Mouse (Mus musculus): ENCODE data around the gene Tnfrsf23.
"Not testable (repeated sequence)": the region's sequence is repeated elsewhere in the genome, so short reads cannot be mapped to it uniquely, and the experiment has no call there.

Gene Tnfrsf23

DNA sequence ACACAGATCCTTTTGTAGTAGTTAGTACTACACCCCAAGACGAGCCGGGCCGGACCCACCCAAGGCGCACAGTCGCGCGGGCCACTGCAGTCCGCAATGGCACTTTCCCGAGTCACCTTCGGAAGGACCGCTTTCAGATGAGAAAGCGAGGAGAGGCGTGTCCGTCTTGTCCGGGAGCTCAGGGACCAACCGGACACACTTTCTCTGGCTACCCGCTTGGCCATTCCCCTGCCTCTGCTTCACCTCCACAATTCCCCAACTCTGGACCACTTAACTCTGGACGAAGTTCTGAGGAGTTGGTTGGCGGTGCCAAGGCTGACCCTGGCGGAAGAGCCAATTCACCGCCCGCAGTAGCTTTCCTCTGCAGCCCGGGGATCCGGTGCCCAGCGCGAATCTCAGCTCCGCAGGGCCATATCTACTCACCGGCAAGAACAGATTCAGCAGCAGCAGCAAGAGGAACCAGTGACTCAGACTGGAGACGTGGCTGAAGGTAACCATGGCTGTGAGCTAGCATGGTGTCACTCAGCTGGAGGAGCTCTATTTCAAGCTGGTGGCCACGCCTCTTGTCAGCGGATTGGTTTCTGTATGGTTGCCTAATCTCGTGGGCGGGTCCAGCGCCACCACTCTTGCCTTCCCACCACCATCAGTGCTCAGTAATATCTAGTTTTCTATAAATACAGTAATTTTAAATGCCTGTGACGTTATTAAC, at the start of gene Tnfrsf23:
Gene Tnfrsf23, minus strand, starts transcription at position 514 of the 709 bp plus-strand sequence.
- DNase-seq (ENCODE audit: low spot score in 2 of 2) = peak; percentile 72 to 82

DNA sequence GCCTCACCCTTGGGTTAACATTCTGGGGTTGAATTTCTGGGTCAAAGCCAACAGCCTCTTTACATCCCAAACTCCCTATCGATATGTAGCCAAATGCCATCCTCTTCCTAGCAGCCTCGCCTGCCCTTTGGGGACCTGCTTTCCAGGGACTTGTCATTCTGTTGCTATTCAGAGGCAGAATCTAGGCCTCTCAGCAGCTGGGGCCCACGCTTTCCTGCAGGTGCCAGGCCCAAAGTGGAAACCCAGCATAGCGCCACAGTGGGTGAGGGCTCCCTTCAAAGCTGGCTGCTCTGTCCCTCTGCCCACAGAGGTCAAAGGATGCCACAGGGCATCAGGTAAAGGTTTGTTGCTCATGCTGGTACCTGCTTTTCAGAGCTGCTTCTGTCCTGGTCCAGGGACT, 48.1 kb upstream of the Tnfrsf23 start:
- DNase-seq (ENCODE audit: low spot score in 2 of 2) = peak in 1 of 2 experiments; percentile 42

DNA sequence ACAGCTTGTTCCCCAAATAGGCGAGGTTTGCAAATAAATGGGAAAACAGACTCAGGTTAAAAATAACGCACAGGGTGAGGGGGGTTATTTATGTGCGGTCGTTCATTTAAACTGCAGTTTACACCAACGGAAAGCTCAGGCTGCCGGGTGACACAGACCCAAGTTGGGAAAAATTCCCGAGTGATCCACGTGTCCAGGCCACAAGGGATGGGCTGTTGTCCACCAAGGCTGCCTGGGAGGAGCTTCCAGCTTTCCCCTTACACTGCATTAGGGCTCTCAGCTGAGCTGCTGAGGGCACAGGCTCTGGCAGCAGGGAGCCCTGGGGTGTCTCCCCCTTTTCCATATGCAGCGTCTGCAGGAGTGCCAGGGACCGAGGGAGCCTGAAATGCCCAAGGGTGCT, 44.2 kb upstream of the Tnfrsf23 start:
- DNase-seq (ENCODE audit: low spot score in 2 of 2) = no peak

DNA sequence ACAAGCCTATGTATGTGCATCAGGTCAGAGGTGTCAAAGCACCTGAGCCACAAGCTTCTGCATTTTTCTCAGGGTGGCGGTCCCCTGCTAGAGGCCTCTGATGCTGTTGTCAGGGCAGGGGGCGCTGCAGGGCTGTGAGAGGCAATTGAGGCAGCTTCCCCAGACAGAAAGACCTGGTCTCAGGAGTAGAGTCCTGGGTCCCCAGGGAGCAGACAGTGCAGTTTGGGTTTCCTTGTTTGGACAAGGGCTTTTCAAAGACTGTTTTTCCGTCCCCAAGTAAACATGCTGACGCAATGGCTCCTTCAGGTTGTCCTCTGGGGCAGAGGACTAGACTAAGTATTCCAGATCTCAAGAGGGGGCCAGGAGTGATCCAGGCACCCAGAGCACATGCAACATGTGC, 40.7 kb upstream of the Tnfrsf23 start:
- DNase-seq (ENCODE audit: low spot score in 2 of 2) = no peak

DNA sequence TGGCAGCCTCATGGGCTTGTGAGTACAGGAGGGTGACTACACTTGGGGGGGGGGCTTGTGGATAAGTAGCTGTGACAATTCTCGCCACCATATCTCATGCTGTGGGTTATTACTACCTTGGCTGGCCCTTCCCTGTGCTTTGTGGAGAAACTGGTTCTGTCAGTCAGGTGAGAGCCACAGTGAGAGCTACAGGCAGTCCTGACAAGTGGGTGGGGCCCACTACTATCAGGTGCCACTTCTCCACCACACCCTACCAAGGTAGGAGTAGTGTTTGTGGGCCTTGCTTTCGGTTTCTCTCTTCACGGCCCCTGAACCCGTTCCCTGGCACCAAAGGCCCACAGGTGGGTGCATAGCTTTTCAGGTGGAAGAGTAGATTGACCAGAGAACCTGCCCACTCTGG, 38.2 kb upstream of the Tnfrsf23 start:
- DNase-seq (ENCODE audit: low spot score in 2 of 2) = no peak

DNA sequence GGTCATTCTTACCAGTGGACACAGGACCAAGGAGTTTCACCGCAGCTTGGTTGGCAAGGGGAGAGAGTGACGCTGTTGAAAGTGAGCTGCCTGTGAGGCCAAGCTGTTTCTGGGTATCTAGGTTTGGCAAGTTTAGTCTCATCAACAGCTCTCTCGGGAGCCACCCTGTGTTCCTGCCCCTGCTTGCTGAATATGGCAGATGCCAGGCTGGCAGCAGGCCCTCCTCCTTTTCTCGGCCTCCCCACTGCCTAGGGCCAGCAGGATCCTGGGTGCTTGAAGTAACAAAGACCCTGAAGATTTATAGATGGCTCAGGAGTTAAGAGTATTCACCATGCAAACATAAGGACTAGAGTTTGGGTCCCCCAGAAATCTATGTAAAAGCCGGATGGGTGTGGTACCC, 37.0 kb upstream of the Tnfrsf23 start:
- peak in 1 of 2 experiments; percentile 25 for DNase-seq (ENCODE audit: low spot score in 2 of 2)

DNA sequence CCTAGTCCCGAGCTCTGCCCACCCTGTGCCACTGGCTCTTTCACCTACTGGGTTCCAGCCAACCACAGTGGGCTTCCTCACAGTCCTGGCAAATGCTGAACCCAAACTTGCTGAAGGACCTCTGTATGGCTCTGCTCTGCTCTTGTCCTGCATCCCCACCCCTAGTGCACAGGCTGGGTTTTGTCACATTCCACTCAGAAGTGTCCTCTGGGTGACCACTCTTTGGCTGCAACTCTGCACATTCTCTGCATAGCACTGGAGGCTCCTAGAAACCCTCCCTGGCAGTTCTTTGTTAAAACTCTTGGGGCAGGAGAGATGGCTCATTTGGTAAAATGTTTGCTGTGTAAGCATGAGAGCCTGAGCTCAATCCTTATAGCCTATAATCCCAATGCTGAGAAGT, 32.1 kb upstream of the Tnfrsf23 start:
- no peak for DNase-seq (ENCODE audit: low spot score in 2 of 2)

DNA sequence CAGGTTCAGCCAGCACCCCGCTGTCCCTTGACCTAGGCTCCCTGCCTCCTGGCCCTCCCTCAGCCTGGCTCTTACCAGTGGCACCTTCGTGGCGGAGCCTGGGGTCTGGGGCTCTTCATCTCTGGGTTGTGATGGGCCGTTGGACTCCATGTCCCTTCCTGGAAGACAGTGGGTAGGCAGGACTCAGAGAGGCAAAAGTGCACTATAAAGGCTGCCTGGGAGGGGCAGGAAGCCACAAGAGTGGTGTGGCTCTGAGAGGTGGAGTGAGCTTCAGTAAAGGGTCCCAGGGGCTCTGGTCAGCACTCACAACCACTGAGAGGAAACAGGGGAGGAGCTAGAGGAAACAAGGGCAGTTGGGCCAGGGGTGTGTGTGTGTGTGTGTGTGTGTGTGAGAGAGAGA, 27.7 kb upstream of the Tnfrsf23 start:
- DNase-seq (ENCODE audit: low spot score in 2 of 2) = no peak

DNA sequence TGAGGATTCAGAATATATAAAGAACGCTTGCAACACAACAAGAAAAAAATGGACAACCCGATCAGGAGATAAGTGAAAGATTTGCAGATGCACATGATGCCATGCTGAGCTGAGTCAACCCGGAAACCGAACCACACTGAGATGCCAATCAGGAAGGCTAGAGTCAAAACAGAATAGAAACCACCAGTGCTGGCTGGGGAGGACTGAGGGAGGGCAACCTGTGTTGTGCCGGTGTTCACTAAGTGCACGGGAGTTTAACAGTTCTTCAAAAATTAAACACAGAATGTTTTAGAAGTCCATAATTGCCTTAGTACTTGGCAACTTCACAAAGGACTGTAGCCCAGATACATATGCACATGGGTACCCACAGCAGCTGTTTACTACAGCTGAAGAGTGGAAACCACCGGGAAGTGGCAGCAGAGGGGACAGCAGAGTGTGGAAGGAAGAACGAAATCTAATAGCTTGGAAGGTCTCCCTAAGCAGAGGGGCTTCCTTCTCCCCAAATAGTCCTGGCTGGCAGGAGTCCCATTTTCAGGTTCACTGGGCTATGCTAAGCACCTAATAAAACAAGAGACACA, 27.2 kb upstream of the Tnfrsf23 start:
- no peak for DNase-seq (ENCODE audit: low spot score in 2 of 2)

DNA sequence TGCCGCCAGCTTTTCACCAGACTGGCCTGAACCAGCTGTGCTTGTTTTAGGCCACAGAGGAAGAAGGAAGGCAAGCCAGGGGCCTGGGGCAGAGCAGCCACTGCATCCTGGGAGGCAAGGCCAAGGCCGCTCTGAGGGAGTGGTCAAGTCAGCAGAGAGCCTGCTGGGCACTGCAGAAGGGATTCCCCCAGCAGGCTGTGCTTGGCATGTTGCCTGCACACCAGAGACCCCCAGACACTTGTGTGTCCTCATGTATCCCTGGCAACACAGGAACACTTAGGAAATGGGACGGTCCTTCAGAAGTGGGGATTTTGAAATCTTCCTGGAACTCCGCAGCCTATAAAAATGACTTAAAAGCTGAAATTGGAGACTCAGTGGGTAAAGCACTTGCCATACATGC, 26.4 kb upstream of the Tnfrsf23 start:
- DNase-seq (ENCODE audit: low spot score in 2 of 2) = no peak

DNA sequence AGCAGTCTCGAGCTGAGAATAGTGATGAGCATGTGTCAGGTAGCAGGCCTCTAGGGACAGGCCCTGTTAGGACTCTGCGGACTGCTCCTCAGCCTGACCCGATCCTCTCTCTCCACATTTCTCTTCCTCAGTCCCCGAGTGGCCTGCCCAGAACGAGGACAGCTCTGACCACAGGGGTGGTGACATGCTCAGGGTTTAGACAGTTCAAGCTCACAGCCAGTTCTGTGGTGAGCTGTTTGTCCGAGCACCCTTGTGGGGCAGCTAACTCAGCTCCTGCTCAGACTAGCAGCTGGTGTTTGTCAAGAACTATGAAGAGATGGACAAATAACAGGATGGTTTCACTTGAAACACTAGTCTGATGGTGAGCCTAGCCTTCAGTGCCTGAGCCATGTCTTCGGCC, 25.7 kb upstream of the Tnfrsf23 start:
- DNase-seq (ENCODE audit: low spot score in 2 of 2) = no peak

DNA sequence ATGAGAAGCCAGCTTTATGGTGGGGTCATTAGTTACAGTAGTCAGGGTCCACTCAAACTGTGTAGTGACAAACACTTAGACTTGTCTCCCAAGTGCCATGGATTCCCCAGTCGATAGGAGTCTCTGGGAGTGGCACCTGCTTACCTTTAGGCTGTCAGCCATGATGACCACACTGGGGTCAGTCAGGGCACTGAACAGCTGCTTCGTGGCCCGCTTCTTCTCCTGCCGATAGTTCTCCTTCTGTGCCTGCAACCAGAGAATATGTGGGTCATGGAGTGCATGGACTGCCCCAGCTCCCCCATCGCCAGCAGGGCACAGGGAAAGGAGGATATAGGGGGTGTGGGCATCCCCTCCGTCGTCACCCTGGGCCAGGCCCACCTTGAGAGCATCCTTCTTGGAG, 23.7 kb upstream of the Tnfrsf23 start:
- no peak for DNase-seq (ENCODE audit: low spot score in 2 of 2)

DNA sequence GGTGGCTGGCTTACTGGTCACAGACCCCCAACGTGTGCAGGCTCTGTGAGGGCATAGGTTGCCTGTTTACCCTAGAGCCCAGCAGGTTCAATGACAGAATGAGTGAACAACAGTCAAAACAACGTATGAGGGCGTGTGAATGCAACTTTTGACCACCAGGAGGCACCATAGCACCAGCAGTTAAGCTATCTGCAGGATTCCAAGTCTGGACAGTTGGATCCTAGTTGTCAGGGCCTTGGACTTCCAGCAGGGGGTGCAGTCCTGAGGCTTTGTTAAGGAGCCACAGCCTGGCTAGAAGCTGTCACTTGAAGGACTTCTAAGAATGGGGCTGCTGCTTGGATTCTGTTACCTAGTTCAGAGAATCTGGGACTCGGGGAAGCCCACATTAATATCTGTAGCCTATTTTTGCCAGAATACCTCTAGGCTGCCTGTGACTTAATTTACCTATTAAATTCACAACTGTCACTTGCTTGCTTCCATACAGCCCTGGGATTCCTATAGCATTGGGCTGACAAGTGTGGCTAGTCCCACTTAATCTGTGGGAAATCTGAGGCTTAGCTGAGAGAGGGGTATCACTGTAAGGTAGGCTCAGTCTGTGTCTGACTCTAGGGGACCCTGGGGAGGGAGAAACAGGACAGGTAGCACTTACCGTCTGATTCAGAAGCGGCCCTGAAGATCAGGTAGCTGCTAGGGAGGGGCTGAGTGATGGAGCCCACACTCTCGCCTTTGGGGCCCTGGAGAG, 21.2 kb upstream of the Tnfrsf23 start:
- DNase-seq (ENCODE audit: low spot score in 2 of 2) = peak; percentile 83 to 86

DNA sequence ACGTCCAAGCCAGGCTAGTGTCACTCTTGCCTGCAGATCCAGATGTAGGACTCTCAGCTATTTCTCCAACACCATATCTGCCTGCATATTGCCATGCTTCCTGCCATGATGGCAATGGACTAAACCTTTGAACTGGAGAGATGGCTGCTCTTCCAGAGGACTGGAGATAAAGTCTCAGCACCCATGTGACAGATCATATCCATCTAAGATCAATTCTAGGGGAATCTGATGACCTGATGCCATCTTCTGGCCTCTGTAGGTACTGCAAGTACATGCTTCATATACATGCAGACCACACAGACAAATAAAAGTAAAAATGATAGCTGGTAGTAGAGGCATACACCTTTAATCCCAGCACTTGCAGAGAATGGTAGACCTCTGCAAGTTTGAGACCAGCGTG, 10.5 kb upstream of the Tnfrsf23 start:
- DNase-seq (ENCODE audit: low spot score in 2 of 2) = no peak

DNA sequence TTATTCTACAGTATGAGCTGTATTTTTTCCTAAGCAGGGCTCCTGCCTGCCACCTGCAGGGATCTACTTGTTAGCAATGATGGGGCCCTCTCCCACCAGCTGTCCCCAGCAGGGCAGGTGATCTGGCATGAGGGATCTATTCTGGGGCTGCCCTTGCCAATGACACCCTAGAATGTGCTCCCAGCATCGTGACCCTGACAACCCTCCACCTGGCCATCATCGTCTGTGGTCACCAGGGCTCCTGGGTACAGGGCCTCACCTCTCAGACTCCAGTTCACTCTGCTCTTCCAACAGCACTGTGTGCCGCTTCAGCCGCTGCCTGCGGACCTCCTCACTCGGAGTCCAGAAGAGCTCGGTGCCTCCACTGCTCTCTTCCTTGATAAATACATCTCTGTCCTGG, 8.9 kb upstream of the Tnfrsf23 start:
- DNase-seq (ENCODE audit: low spot score in 2 of 2) = no peak

DNA sequence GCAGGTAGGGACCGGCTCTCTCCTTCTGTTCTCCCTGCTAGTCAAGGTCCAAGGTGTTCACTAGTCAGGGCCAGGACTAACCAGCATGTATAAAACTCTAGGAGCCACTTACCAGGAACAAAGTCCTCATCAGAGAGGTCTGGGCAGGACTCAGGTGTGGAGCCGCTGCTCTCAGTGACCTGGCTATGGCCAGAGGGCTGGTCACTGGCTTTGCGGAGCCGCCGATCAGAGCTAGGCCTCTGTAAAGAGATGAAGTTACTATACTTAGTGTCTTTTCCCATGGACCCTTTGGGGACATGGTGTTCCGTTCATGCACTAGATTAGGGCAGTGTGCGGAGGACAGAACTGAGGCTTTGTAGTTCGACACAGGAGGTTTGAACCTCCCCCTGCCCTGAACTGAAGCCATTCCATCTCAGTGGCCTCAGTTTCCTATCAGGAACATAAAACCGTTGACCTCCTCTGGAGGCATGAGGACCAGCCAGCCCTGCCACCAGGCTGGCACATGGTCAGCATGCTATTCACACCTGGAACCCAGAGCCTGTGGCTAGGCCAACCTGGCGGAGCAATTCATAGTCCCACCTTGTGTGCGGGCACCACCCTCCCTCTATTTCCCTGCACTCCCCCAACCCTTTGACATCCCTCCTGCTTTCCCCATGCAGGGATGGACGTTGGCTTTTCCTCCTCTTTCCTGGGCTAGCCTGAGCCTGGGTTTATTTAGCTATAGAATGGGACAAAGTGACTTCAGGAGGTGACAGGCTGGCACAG, 7.3 kb upstream of the Tnfrsf23 start:
- no peak for DNase-seq (ENCODE audit: low spot score in 2 of 2)

DNA sequence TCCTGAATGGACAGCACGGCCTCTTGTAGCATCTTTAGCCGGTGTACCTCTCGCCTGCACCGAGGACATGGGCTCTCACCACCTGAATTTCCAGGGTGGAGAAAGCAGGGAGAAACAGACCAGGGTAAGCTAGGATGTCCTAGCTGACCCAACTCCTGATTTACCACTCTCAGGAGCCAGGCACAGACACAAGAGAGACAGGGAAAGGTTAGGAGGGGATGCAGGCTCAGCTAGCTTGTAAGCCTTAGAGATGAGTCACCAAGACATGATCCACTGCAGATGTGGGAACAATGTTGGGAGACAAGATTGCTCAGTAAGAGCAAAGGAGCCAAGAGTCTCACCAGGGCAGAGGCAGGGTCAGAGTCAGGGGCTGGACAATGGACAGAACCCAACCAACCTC, 6.2 kb upstream of the Tnfrsf23 start:
- DNase-seq (ENCODE audit: low spot score in 2 of 2) = no peak

DNA sequence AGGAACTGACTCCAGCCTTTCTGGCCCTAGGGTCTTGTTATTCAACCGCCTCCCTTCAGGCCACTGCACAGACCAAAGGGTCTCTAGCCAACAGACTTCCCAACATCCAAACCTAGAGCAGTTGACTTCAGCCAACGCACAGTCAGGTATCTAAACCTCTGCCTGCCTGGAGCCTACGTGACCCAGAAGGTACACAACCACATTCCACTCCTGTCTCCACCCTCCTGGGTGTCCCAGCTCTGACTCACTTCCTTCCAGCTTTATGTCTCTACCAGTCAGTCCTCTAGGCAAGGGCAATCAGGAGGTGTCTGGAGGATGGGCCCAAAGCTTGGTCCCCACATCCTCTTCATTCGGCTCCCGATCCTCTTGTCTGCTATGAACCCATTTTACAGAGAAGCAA, 5.5 kb upstream of the Tnfrsf23 start:
- DNase-seq (ENCODE audit: low spot score in 2 of 2) = no peak

DNA sequence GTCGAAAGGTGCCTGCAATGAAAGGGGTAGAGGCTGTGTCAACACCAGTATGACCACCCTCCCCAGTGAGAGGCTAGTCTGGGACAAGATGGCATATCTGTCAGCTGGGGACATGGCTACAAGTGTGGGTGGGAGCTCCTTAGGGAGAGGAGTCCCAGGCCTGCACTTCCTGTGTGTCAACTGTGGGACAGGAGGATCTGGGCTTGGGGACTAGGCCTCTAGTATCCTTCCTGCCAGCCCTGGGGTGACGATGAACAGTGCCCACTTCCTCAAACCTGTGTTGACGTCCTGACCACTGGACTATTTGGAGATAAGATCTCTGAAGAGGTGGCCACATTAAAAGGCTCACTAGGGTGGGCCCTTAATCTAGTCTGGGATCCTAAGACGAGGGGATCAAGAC, 4.3 kb upstream of the Tnfrsf23 start:
- no peak for DNase-seq (ENCODE audit: low spot score in 2 of 2)

DNA sequence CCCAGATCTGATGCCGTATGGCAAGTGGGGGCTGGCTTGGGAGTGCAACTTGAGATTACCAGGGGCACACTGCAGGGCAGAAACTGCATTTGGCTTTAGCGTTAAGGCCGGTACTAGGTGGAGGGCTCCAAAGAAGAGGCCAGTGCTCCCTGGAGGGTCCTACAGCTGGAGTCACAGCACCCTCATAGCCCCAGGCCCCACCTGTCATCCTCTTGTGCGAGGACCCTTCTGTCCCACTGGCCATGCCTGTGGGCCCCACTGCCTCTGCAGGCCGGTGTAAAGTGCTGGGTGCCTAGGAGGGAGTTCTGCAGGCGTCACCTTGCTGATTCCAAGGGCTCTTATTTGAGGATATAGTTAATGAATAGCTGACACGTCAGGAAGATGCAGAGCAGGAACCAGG, 3.8 kb upstream of the Tnfrsf23 start:
- DNase-seq (ENCODE audit: low spot score in 2 of 2) = no peak

DNA sequence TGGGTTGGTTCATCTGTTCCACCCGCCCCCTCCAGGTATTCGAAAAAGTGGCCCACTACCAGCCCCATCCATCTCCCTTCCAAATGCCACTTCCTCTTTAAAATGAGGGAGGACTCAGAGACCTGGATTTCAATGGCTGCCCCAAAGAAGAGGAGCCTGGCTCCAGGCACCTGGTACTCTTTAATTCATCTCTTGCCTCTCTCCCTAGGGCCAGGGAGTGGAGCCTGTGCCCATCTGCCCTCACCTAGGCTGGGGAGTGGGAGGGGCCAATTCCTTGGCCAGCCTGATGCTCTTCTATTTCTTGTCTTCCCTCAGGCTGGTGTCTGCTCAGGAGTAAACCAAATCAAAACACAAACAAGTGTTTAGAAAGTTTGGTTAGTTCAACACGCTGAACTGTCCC, 1.0 kb upstream of the Tnfrsf23 start:
- DNase-seq (ENCODE audit: low spot score in 2 of 2) = not testable (repeated sequence)

DNA sequence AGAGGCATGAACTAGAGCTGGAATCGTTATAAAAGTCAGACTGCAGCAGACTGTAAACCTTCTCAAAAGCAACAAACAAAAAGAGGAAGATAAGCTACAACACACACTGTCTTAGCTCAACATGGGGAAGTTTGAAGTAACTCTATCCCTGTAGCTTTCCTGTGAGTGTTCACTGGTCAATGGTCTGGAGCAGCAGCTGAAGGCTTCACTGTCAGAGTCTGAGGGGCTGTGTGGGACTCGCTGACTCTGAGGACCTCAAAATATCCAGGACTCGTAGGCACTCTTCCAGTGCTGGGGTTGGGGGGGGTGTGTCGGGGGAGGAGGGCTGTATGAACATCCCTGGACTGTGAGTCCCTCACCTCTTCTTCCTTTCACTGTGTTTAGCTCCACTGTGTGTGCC, 519 bp upstream of the Tnfrsf23 start:
- DNase-seq (ENCODE audit: low spot score in 2 of 2) = not testable (repeated sequence)

All from right cerebral cortex, postnatal 36 days (tissue).